Mouse (Mus musculus) midbrain, embryonic 16.5 days (tissue): ENCODE measurements at regions not wholly inside any gene's neighbourhood (a gene's known extent, or its start where the extent isn't known, plus 50 kb on each side); places are given as distances from the start of the nearest gene placed in this dataset.

Experiments used
- ATAC-seq: fragments of 200-750 bp; cut with Nextera tagmentation; 2 replicates; pipeline ENCODE4 v1.8.0; 2017; ENCODE audit warnings: moderate TSS enrichment
- H3K27ac ChIP-seq: fragments of 300-500 bp; sonication (generic); 2 replicates; pipeline ENCODE4 v1.5.1; 2014; ENCODE audit warnings: mild to moderate bottlenecking, low read length, mixed read lengths
- H3K27me3 ChIP-seq: fragments of 300-500 bp; sonication (generic); 2 replicates; pipeline ENCODE4 v1.6.1; 2014; ENCODE audit warnings: low read depth, low read length, mixed read lengths; ENCODE audit not compliant: control insufficient read depth, insufficient read depth
- H3K36me3 ChIP-seq: fragments of 300-500 bp; sonication (generic); 2 replicates; pipeline ENCODE4 v1.6.1; 2014; ENCODE audit warnings: mild to moderate bottlenecking, low read length, moderate library complexity, mixed read lengths; ENCODE audit not compliant: control insufficient read depth, insufficient read depth
- H3K4me1 ChIP-seq: fragments of 300-500 bp; sonication (generic); 2 replicates; pipeline ENCODE4 v1.6.1; 2014; ENCODE audit warnings: mild to moderate bottlenecking, low read length, mixed read lengths; ENCODE audit not compliant: control insufficient read depth, insufficient read depth
- H3K4me2 ChIP-seq: fragments of 300-500 bp; sonication (generic); 2 replicates; pipeline ENCODE4 v1.6.1; 2014; ENCODE audit warnings: mild to moderate bottlenecking, low read length, mixed read lengths
- H3K4me3 ChIP-seq: fragments of 300-500 bp; sonication (generic); 2 replicates; pipeline ENCODE4 v1.5.1; 2014; ENCODE audit warnings: low read depth, mild to moderate bottlenecking, low read length, moderate library complexity, mixed read lengths
- H3K9ac ChIP-seq: fragments of 300-500 bp; sonication (generic); 2 replicates; pipeline ENCODE4 v1.6.1; 2014; ENCODE audit warnings: low read depth, low read length, mixed read lengths
- H3K9me3 ChIP-seq: fragments of 300-500 bp; sonication (generic); replicated peaks from 2 replicates; pipeline ENCODE4 v1.6.1; 2014; ENCODE audit warnings: mild to moderate bottlenecking, low read length, mixed read lengths; ENCODE audit not compliant: control insufficient read depth, poor library complexity, severe bottlenecking
- WGBS: fragments of 180-500 bp; shearing (Covaris S2); extraction: QIAGEN DNeasy Blood & Tissue Kit; methylation state at CpG from one replicate; pipeline ENCODE4 v1.1.7; 2014; 5-methylcytosine and 5-hydroxymethylcytosine counted together

- Histone ChIP-seq H3K9ac (no peak overlapping the region), H3K4me3 (no peak overlapping the region), H3K4me1 (peaks cover 4% of the 10 kb centered on the region; the same call in 1 of the 2 replicates), H3K4me2 (peak overlapping the region; percentile 27), H3K27ac (no peak overlapping the region), H3K27me3 (no peaks in the 10 kb centered on the region), H3K36me3 (no peaks in the 10 kb centered on the region), H3K9me3 (no peaks in the 10 kb centered on the region)
- 23% methylated on average over 12 of the region's 12 CpGs for WGBS
- ATAC-seq, result peak; percentile 45; the same call in 1 of the 2 replicates
Measured at GRCm38 (mm10) chr2:106256012-106256411, 252.7 kb upstream of the Dnajc24 start.

- WGBS, result 48% methylated on average over 4 of the region's 4 CpGs
- Histone ChIP-seq H3K36me3 (no peaks in the 10 kb centered on the region), H3K9ac (no peak overlapping the region), H3K4me3 (no peak overlapping the region), H3K4me1 (no peaks in the 10 kb centered on the region), H3K27me3 (no peaks in the 10 kb centered on the region), H3K4me2 (no peak overlapping the region), H3K9me3 (no peaks in the 10 kb centered on the region), H3K27ac (no peak overlapping the region)
- peak; percentile 71; the same call in 1 of the 2 replicates for ATAC-seq
Measured at GRCm38 (mm10) chr2:106234358-106234757, 231.0 kb upstream of the Dnajc24 start.

GRCm38 (mm10) chr2:106231136-106231535 is 227.8 kb upstream of the Dnajc24 start:
- Histone ChIP-seq H3K36me3 (no peaks in the 10 kb centered on the region), H3K9ac (no peak overlapping the region), H3K4me2 (no peak overlapping the region), H3K9me3 (no peaks in the 10 kb centered on the region), H3K4me1 (no peaks in the 10 kb centered on the region), H3K27ac (no peak overlapping the region), H3K4me3 (no peak overlapping the region), H3K27me3 (no peaks in the 10 kb centered on the region)
- no peak for ATAC-seq
- 86% methylated on average over 5 of the region's 5 CpGs for WGBS

- H3K4me3 ChIP-seq, result no peak overlapping the region
- no peaks in the 10 kb centered on the region for H3K9me3 ChIP-seq
- H3K27me3 ChIP-seq, result no peaks in the 10 kb centered on the region
- H3K36me3 ChIP-seq, result no peaks in the 10 kb centered on the region
- H3K4me2 ChIP-seq, result no peak overlapping the region
- H3K9ac ChIP-seq, result no peak overlapping the region
- no peak overlapping the region for H3K27ac ChIP-seq
- no peaks in the 10 kb centered on the region for H3K4me1 ChIP-seq
- no peak for ATAC-seq
- WGBS, result 86% methylated on average over 3 of the region's 3 CpGs
Measured at GRCm38 (mm10) chr2:106230021-106230420, 226.7 kb upstream of the Dnajc24 start.

GRCm38 (mm10) chr2:106228249-106228648 is 224.9 kb upstream of the Dnajc24 start:
- WGBS, result 64% methylated on average over 1 of the region's 1 CpGs
- no peaks in the 10 kb centered on the region for H3K4me1 ChIP-seq
- H3K36me3 ChIP-seq, result no peaks in the 10 kb centered on the region
- H3K9me3 ChIP-seq, result no peaks in the 10 kb centered on the region
- no peak overlapping the region for H3K4me3 ChIP-seq
- no peak overlapping the region for H3K4me2 ChIP-seq
- H3K27ac ChIP-seq, result no peak overlapping the region
- no peak overlapping the region for H3K9ac ChIP-seq
- no peak for ATAC-seq
- H3K27me3 ChIP-seq, result no peaks in the 10 kb centered on the region

- no peak overlapping the region for H3K9ac ChIP-seq
- H3K4me3 ChIP-seq, result no peak overlapping the region
- WGBS, result 89% methylated on average over 3 of the region's 3 CpGs
- H3K36me3 ChIP-seq, result no peaks in the 10 kb centered on the region
- H3K27ac ChIP-seq, result no peak overlapping the region
- no peaks in the 10 kb centered on the region for H3K27me3 ChIP-seq
- no peak overlapping the region for H3K4me2 ChIP-seq
- ATAC-seq, result no peak
- no peaks in the 10 kb centered on the region for H3K9me3 ChIP-seq
- no peaks in the 10 kb centered on the region for H3K4me1 ChIP-seq
Measured at GRCm38 (mm10) chr2:106216169-106216568, 212.8 kb upstream of the Dnajc24 start.

- Histone ChIP-seq H3K4me2 (no peak overlapping the region), H3K9me3 (no peaks in the 10 kb centered on the region), H3K36me3 (no peaks in the 10 kb centered on the region), H3K27me3 (no peaks in the 10 kb centered on the region), H3K4me3 (no peak overlapping the region), H3K27ac (no peak overlapping the region), H3K4me1 (no peaks in the 10 kb centered on the region), H3K9ac (no peak overlapping the region)
- WGBS, result 55% methylated on average over 4 of the region's 4 CpGs
- ATAC-seq, result no peak
Measured at GRCm38 (mm10) chr2:106213740-106214139, 210.4 kb upstream of the Dnajc24 start.

- ATAC-seq, result no peak
- Histone ChIP-seq H3K36me3 (no peaks in the 10 kb centered on the region), H3K4me2 (no peak overlapping the region), H3K9ac (no peak overlapping the region), H3K4me3 (no peak overlapping the region), H3K9me3 (no peaks in the 10 kb centered on the region), H3K27me3 (no peaks in the 10 kb centered on the region), H3K4me1 (no peaks in the 10 kb centered on the region), H3K27ac (no peak overlapping the region)
- 90% methylated on average over 1 of the region's 1 CpGs for WGBS
Measured at GRCm38 (mm10) chr2:106210773-106211172, 207.4 kb upstream of the Dnajc24 start.

GRCm38 (mm10) chr2:106208767-106209250 is 205.5 kb upstream of the Dnajc24 start:
- Histone ChIP-seq H3K27me3 (no peaks in the 10 kb centered on the region), H3K9me3 (no peaks in the 10 kb centered on the region), H3K27ac (no peak overlapping the region), H3K4me1 (no peaks in the 10 kb centered on the region), H3K9ac (no peak overlapping the region), H3K4me2 (no peak overlapping the region), H3K36me3 (no peaks in the 10 kb centered on the region), H3K4me3 (no peak overlapping the region)
- WGBS, result 69% methylated on average over 4 of the region's 4 CpGs
- no peak for ATAC-seq
